ENCODE assay signal across 8 mouse cellular contexts in the genomic region with DNA sequence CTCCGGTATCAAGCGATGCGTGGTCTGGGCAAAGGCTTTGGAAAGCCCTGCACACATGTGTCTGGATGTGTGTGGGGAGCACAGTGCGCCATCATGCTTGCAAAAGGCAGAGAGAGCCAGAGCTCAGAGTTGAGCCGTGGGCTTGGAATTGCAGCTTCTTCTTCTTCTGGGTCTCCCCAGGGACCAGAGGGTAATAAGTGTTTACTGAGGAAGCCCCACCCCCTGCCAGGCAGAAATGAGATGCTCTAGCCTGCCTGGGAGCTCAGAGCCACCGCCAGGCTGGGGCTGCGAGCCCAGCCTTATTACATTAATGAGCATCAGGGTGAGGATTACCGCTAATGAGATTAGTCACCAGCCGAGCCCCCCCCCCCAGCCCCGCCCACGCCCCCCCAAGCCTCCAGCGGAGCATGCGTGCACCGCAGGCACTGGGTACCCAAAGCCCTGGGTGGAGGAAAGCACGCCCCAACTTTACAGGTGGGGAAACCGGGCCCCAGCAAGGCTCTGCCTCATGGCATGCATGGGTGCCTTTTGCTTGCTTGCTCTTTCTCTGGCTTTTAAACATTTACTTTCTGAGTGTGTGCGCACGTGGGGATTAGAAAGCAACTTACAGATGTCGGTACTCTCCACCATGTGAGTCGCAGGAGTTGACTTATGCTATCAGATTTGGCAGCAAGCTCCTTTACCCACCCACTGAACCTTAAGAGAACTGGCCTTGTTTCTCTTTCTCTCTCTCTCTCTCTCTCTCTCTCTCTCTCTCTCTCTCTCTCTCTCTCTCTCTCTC. TPM values are rescaled to one million over a fixed set of nuclear protein-coding genes. Genes with fewer than 3 reads are reported as not detected.
A peak's percentile ranks its signal among the peaks of the same experiment; 100 is the strongest.
DNase-seq lines count a peak whose midpoint lies in the region; TF ChIP-seq lines count a peak whose summit lies in the region.

No protein-coding gene starts in this region.

- WGBS in hindbrain, embryonic 10.5 days = 13% methylated on average over 20 of the region's 20 CpGs

- H3K36me3 ChIP-seq in E14TG2a.4 (ENCODE audit: insufficient read depth, low read length) = no peaks in the 10 kb centered on the region
- H3K36me3 ChIP-seq in hindbrain, embryonic 10.5 days = no peaks in the 10 kb centered on the region

- 0 out of 2 replicates have a peak overlapping the region, but pooled peaks have one; percentile 26 for H3K4me3 ChIP-seq in E14TG2a.4 (replicated peaks; ENCODE audit: low read length)
- peak overlapping the region; percentile 34 for H3K4me3 ChIP-seq in hindbrain, embryonic 10.5 days

- H3K27me3 ChIP-seq in E14TG2a.4 (ENCODE audit: insufficient read depth, low read length) = peaks cover 35% of the 10 kb centered on the region
- H3K27me3 ChIP-seq in hindbrain, embryonic 10.5 days (ENCODE audit: insufficient read depth, poor library complexity, severe bottlenecking) = peaks cover 27% of the 10 kb centered on the region

- H3K4me1 ChIP-seq in E14TG2a.4 (replicated peaks; ENCODE audit: low read depth, low read length) = peaks cover 43% of the 10 kb centered on the region
- H3K4me1 ChIP-seq in hindbrain, embryonic 10.5 days (replicated peaks) = peaks cover 74% of the 10 kb centered on the region

- DNase-seq in cerebellum, postnatal 10 days = peak; percentile 58 to 76
- no peak for DNase-seq in cerebellum, adult 9-10 months
- DNase-seq in hindbrain, embryonic 10.5 days (ENCODE audit: low spot score) = peak; percentile 30
- peak; percentile 49 for DNase-seq in mesoderm, embryonic 11.5 days (ENCODE audit: low read depth, low spot score)
- DNase-seq in adrenal gland, postnatal 4 days (ENCODE audit: low spot score in 2 of 2) = no peak
- DNase-seq in frontal cortex, postnatal 25 days (ENCODE audit: low spot score in 2 of 2) = no peak
- no peak for DNase-seq in gastrocnemius, postnatal 25 days

- TF ChIP-seq CTCF in E14TG2a.4 (conservative IDR thresholded peaks at IDR 0.05; ENCODE audit: low read length) = no peak

- H3K9me3 ChIP-seq in E14TG2a.4 (ENCODE audit: low read length) = no peaks in the 10 kb centered on the region
- no peaks in the 10 kb centered on the region for H3K9me3 ChIP-seq in hindbrain, embryonic 10.5 days

- peak overlapping the region; percentile 47 for H3K27ac ChIP-seq in hindbrain, embryonic 10.5 days

RNA-seq across cellular contexts. Expression of a gene that starts 44.1 kb away (rescaled TPM):
- polyA plus RNA-seq in hindbrain, embryonic 10.5 days (2016; fragmentation: Nextera tagmentation; extraction: Ambion mirVana) = 30.0 and 38.4 TPM in 2 replicates
- 100 to 1,000 TPM; 230 to 243 TPM for total RNA-seq in adrenal gland, postnatal 4 days (2021)
- 10 to 100 TPM; 12.6 to 14.4 TPM for total RNA-seq in gastrocnemius, postnatal 25 days (2021)

Comparison
In these comparisons a context has a peak if more than half of its experiments do, and no peak if none do; other contexts are left out.
1. DNase-seq: peak in cerebellum, postnatal 10 days (2 of 2), hindbrain, embryonic 10.5 days (single experiment) and mesoderm, embryonic 11.5 days (single experiment); none in cerebellum, adult 9-10 months (single experiment), adrenal gland, postnatal 4 days (0 of 2), frontal cortex, postnatal 25 days (0 of 2) and gastrocnemius, postnatal 25 days (single experiment).
2. RNA of a gene that starts 44.1 kb away (total RNA-seq): 230 to 243 TPM in adrenal gland, postnatal 4 days; 12.6 to 14.4 TPM in gastrocnemius, postnatal 25 days; every median in the first group is over 10 times any median in the second.